Comparison of ENCODE assay signal across 25 mouse cellular contexts in genomic region chr10:70384689-70385088, GRCm38 (mm10).
"Had no signal": no experiment of that assay in that cellular context is flagged by ENCODE, and none has a peak within 500 bp of the region (broad histone marks: within the 10 kb centered on the region; RNA-seq: fewer than 3 reads in every experiment).

No protein-coding gene starts in this region.

- H3K9ac ChIP-seq: heart, embryonic 13.5 days; heart, embryonic 15.5 days; hindbrain, embryonic 13.5 days; hindbrain, embryonic 15.5 days; kidney, embryonic 15.5 days; limb, embryonic 12.5 days had no signal

- H3K4me3 ChIP-seq: heart, adult 2 months; heart, embryonic 13.5 days; heart, embryonic 15.5 days; hindbrain, embryonic 13.5 days; hindbrain, embryonic 15.5 days; kidney, embryonic 15.5 days; left cerebral cortex, adult 2 months; limb, embryonic 10.5 days; limb, embryonic 12.5 days had no signal

- H3K4me2 ChIP-seq: heart, embryonic 11.5 days; heart, embryonic 13.5 days; heart, embryonic 15.5 days; hindbrain, embryonic 13.5 days; hindbrain, embryonic 15.5 days; kidney, embryonic 15.5 days; limb, embryonic 12.5 days; liver, embryonic 11.5 days had no signal

- H3K36me3 ChIP-seq: heart, embryonic 13.5 days; heart, embryonic 15.5 days; hindbrain, embryonic 13.5 days; hindbrain, embryonic 15.5 days; kidney, embryonic 15.5 days; limb, embryonic 10.5 days; limb, embryonic 12.5 days had no signal

- ATAC-seq: hindbrain, postnatal 0 days; intestine, embryonic 16.5 days had no signal

- H3K27ac ChIP-seq: heart, adult 2 months; heart, embryonic 13.5 days; heart, embryonic 15.5 days; hindbrain, embryonic 13.5 days; hindbrain, embryonic 15.5 days; hindbrain, postnatal 0 days; kidney, embryonic 15.5 days; kidney, postnatal 0 days; left cerebral cortex, adult 2 months; limb, embryonic 10.5 days; limb, embryonic 12.5 days had no signal

- H3K27me3 ChIP-seq: heart, embryonic 13.5 days; heart, embryonic 15.5 days; hindbrain, embryonic 13.5 days; hindbrain, embryonic 15.5 days; kidney, embryonic 15.5 days; limb, embryonic 12.5 days had no signal

- H3K9me3 ChIP-seq: heart, embryonic 13.5 days; heart, embryonic 15.5 days; hindbrain, embryonic 13.5 days; hindbrain, embryonic 15.5 days; kidney, embryonic 15.5 days; limb, embryonic 10.5 days had no signal

- H3K4me1 ChIP-seq: heart, embryonic 13.5 days; heart, embryonic 15.5 days; hindbrain, embryonic 15.5 days; kidney, embryonic 15.5 days; limb, embryonic 10.5 days; limb, embryonic 12.5 days had no signal

- DNase-seq: gastrocnemius, postnatal 14 days; gastrocnemius, postnatal 36 days; heart, adult 11 months; heart, adult 2 months; heart, postnatal 14 days; heart, postnatal 36 days; kidney, adult 11 months; kidney, adult 2 months; kidney, adult 9 months; kidney, postnatal 14 days; kidney, postnatal 36 days; liver had no signal
